Mouse (Mus musculus) lung, postnatal 14 days (tissue): ENCODE measurements around the gene Ccr7.

ENCODE experiments used
- DNase-seq: peaks from one replicate; pipeline ENCODE4 v3.0.0; 2021

The Ccr7 gene

DNA sequence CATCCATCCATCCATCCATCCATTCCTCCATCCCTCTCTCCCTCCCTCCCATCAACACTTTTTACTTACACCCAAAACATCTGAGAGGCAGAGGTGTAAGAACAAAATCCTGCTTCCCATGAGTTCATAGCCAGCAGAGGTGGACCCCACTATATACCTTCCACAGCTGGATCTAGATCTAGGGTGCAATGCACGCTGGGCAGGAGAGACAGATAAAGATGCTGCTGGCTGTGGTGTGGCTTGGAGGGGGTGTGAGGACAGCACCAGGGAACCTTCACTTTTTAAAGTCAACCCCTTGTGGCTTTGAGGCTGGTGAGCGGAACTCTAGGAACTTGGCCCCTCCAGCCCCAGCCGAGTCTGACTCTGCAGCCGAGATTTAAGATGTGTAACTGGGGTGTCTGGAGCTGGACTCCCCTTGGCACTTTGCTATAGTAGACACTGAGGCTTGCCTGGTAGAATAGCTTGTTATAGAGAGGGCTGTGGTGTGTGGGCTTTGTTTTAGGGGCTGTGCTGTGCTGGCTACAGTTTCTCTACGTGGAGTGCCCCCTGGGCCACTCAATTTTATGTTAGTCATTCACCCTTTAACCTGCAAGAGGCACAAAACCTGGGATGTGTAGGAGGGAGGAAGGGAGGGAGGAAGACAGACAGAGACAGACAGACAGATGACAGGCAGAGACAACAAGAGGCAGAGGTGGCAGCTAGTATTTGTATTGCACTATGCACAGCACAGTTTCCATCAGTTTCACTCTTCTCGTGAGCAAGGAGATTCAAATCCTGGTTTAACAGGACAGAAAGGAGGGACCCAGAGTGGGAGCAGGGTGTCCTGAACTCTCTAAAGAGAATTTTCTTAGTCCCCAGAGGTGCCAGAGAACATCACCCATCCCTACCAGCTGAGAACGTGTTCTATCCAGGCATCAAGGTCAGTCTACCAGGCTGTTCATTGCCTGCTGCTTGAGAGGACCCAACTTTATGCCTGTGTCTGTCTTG, 817 bp downstream of the Ccr7 start:
- no peak for DNase-seq

DNA sequence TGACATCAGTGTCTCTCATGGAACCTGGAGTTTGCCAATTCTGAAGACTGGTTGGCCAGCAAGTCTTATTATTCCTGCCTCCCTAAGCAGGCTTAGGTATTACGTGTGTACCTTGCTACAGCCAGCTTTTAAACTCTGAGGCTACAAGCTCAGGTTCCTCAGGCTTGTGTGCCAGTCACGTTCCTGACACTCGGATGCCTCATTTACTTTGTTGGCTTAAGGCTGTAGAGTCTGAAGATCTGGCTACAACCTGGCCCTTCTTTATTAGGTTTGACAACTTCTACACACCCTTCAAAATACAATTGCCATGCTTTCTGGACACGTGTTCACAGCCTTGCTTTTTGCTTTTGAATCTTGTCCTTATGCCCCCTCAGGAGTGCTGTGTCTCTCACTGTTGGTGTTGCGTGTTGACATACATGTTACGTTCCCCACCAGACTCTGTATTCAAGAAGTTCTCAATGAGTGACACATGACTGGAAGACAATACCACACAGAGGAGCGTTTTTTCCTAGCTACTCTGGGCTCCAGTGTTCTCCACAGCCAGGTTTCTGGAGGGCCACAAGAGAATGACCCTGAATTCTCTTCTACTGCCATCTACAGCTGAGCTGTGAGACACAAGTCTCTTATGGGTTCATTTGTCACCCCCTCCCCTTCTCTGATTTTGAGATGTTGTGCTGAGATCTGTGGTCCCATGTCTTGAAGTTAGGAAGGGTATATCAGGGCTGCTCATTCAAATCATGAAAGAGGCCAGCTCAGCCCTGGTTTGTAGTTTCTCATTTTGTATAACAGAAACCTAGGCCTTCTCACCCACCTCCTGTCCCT, 2.3 kb downstream of the Ccr7 start:
- no peak for DNase-seq

- no peak for DNase-seq
These were observed 3.4 kb downstream of the Ccr7 start for GRCm38 (mm10) chr11:99151333-99151930.

GRCm38 (mm10) chr11:99150889-99151288, 4.0 kb downstream of the Ccr7 start:
- DNase-seq, result no peak

- DNase-seq, result peak; percentile 86
These were observed 4.7 kb downstream of the Ccr7 start for GRCm38 (mm10) chr11:99149898-99150757.

DNA sequence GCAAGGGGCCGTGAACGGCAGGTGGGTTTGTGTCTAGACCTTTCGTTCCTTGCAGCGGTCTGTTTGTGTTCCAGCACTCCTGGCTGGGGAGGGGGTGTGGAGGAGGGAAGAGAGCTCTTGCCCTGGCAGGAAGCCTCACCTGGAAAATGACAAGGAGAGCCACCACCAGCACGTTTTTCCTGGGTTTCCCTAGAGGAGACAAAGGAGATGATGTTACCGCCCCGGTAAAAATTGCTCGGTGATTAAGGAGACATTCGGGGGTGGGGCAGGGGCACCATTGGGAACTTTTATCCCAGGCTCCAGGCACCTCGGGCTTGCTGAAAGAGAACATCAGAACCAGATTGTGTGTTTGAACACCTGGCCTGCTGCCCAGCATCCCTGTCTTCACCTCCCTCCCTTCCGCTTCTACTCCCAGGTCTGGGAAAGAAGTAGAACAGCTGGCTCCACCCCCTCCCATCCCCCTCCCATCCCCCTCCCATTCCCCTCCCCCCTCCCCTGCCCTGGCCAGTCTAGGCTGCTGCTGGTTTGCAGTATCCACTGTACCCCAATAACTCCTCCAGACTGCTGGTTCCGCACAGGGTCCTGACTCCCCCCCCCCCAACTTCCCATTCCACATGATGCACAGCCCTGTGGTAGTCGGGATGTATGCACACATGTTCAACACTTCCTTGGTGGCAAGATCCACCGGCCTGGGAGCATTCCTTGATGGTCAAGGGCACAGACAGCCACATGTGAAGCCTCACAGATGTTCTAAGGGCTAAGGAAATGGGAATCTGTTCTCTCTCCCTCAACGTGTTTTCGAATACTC, 5.8 kb downstream of the Ccr7 start:
- no peak for DNase-seq

DNA sequence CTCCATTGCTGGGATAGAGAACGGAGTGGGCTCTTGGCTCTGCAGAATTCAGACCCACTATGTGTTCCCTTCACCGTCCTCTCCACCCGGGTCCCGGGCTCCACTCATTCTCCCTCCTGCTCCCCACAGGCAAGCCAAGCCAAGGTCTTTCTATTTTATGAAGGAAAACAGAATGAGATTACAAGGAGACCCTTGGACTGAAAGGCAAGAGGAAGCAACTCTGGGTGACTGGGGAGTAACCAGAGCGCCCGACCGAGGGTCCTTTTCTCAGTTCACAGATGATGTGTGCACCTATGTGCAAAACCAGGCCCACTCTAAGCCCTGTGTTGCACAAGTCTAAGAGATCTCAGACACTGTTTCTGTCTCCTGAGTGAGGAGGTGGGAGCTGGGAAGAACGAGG, 6.5 kb downstream of the Ccr7 start:
- no peak for DNase-seq

- no peak for DNase-seq
These were observed 7.0 kb downstream of the Ccr7 start for GRCm38 (mm10) chr11:99147920-99148289.

- DNase-seq, result peak; percentile 40
These were observed 7.6 kb downstream of the Ccr7 start for GRCm38 (mm10) chr11:99147041-99147919.

GRCm38 (mm10) chr11:99146558-99146957, 8.3 kb downstream of the Ccr7 start:
- DNase-seq, result no peak

- no peak for DNase-seq
These were observed 9.1 kb downstream of the Ccr7 start for GRCm38 (mm10) chr11:99145765-99146164.

- DNase-seq, result no peak
These were observed 9.9 kb downstream of the Ccr7 start for GRCm38 (mm10) chr11:99144940-99145339.

GRCm38 (mm10) chr11:99144456-99144855, 10.4 kb downstream of the Ccr7 start:
- DNase-seq, result no peak

- no peak for DNase-seq
These were observed 11.5 kb downstream of the Ccr7 start for GRCm38 (mm10) chr11:99143123-99144082.

GRCm38 (mm10) chr11:99142493-99143095, 12.3 kb downstream of the Ccr7 start:
- DNase-seq, result no peak

GRCm38 (mm10) chr11:99142046-99142445, 12.8 kb downstream of the Ccr7 start:
- no peak for DNase-seq

GRCm38 (mm10) chr11:99141600-99141999, 13.3 kb downstream of the Ccr7 start:
- DNase-seq, result peak; percentile 65

GRCm38 (mm10) chr11:99138976-99139375, 15.9 kb downstream of the Ccr7 start:
- DNase-seq, result no peak

GRCm38 (mm10) chr11:99137385-99137784, 17.5 kb downstream of the Ccr7 start:
- DNase-seq, result no peak
